Mouse (Mus musculus) WW6 (cell line): ENCODE results near the gene Rbfox3.

Experiments used
- DNase-seq: peaks from one replicate; pipeline ENCODE4 v3.0.0-alpha.2; 2013; ENCODE audit warnings: low read depth, low spot score

The Rbfox3 gene

DNA sequence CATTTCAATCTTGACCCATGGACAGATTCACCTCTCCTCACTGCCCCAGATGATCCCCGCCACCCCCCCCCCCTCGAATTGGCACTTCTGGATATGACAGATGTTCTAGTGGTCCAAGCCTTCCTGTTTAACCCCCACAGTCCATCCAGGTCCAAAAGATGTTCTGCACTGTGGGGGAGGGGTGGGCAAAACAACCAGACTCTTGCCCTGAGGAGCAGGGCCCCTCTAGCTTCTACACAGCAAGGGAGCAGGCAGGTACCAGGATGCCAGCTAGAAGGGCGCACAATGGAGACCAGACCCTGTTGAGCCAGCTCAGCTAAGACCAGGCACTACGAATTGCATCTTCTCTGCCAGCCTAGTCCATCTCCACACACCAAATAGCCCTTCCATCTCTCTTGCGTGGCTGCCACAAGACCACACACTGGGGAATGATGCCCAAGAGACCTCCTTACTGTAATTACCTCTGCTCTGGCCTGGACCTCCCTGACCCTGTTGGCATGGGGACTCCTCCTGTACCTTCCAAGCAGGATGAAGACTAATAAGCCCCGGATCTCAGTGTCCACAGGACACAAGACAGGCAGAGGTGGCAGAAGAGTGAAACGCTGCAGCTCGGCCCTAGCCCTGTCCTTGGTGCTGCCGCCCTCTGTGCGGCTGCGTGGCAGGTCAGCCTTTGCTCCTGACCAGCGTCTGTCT, 5.1 kb downstream of the Rbfox3 start:
- DNase-seq, result no peak

DNA sequence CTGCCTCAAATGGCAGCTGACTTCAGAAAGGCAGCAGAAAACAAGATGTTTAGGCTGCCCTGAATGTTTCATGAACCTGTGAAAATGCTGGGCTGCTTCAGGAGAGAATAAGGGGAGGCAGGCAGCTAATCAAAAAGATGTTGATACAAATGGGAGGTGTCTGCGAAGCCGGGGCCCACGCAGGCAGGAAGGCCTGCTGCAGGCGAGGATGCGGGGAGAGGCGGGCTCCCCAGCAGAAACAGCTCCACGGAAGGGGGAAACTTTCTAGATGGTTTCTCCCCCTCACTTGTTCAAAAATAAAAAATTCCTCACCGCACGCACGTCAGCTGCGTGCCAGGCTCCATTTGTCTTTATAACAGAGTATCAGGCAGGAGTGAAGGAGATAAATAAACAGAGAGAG, 5.7 kb downstream of the Rbfox3 start:
- DNase-seq, result no peak

GRCm38 (mm10) chr11:118904253-118904652, 7.1 kb downstream of the Rbfox3 start:
- DNase-seq, result no peak

DNA sequence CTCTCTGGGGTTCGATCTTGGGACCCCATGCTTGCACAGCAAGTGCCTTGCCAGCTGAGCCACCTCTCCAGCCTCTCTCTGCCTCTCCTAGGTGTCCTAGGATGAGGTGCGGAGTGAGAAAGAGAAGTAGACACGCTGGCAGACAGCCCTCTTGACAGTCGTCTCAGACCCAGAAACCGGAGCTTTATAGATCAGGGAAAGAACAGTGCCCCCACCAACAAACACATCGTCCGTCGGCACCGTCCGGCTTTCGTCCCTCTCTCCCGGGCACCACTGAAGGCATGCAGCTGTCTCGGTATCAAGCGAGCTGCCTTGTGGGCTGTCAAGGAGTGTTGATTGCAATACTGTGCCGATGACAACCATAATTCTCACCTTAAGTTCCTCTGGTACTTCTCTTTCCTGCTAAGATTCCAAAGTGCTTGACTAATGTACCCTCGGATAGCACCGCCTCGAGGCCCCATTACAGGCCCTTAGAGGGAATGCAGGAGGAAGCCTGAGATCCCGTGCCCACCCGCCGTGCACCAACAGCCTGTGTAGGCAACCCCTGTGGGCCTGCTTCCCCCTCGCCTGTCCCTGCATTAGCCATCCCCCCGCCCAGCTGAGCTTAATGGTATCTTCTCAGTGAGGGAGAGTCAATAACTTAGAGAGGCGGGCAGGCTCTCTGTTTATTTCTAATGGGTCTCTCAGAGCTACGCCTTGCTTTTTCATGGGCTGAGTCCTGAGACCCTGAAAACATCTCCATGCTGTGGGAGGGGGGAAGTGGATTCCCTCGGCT, 11.4 kb downstream of the Rbfox3 start:
- no peak for DNase-seq

GRCm38 (mm10) chr11:118898643-118899042, 12.8 kb downstream of the Rbfox3 start:
- DNase-seq, result no peak

DNA sequence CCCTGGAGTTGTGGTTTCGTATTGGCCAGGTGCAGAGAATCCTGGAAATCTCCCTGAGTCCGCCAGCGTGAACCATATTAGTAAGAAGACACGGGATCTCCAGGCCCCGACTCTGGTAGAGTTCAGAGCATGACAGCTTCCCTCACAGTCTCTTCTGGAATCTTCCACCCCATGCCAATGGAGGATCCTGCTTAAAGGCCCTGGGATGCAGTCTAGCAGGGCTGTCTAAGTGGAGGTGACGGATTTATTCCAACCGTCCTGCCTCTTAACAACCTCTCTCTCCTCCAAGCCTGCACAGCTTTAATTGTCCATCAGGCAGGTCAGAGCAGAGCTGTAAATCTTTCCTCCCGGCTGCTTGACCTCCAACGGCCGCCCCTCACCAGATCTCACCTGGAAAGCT, 13.2 kb downstream of the Rbfox3 start:
- DNase-seq, result no peak

DNA sequence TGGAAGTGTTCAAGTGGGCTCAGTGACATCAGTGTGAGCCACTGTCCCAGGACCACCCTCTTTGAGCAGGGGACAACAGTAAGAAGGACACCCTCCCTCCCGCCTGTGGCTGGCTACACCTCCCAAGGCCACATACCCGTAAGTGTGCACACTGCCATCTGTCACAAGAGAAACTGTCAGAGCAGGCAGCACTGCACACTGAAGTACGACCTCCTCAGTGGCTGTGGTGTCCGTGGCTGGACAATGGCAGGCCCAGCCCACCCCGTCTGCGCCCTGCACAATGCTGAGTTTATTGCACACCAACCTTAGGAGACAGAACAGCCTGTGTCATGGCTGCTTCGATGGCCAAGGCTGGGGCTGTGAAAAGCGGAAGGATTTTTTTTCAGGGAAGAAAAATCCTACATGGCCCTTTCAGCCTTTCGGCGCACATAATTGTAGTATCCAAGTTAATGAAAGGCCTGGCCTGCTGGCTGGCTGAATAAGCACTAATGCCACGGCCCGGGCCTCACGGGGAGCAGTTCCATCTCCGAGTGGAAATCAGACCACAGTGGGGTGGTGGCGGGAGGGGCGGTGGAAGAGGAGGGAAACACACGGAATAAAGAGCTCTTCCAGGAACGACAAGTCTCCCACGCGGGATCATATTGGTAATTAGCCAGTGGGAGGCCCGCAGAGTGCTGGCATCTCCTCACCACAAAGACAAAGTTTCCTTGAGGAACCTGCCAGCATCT, 14.1 kb downstream of the Rbfox3 start:
- DNase-seq, result no peak

GRCm38 (mm10) chr11:118896032-118896675, 15.2 kb downstream of the Rbfox3 start:
- no peak for DNase-seq

- no peak for DNase-seq
These were observed 16.6 kb downstream of the Rbfox3 start for GRCm38 (mm10) chr11:118894835-118895234.

DNA sequence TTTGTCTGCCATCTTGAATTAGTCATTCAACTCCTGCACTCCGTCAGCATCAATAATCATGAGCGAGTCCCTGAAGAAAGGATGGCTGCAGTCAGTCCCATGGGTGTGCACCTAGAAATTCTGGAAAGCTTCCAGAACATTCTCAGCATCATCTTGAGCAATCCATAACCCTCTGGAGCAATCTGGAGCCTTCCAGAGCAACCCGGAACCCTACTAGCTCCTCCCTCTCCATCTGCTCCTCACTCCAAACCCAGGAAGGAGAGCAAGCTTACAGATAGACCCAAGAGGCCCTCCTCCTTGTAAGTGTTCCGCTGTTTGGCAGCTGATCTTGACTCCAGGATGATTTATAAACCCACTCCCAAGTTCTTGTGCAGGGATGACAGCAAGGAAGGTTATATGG, 17.2 kb downstream of the Rbfox3 start:
- no peak for DNase-seq

- DNase-seq, result no peak
These were observed 18.5 kb downstream of the Rbfox3 start for GRCm38 (mm10) chr11:118892876-118893275.

DNA sequence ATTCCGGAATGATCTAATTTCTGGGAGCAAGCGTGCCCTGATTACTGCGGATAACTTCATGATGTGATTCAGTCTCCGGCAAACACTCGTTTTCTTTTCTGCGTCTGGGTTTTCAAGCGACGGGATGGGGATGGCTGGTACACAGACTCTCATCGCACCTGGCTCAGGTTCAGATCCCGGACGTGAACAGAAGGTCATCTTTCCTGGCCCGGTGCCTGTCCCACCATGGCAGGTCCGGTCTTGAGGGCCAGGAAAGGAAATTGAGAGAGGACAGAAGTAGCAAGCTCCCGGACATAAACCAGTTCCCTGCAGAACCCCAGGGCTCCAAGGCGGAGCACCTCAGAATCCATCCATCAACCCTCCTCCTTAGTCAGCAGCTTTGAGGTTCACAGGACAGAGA, 19.9 kb downstream of the Rbfox3 start:
- no peak for DNase-seq

- no peak for DNase-seq
These were observed 20.4 kb downstream of the Rbfox3 start for GRCm38 (mm10) chr11:118890992-118891398.

DNA sequence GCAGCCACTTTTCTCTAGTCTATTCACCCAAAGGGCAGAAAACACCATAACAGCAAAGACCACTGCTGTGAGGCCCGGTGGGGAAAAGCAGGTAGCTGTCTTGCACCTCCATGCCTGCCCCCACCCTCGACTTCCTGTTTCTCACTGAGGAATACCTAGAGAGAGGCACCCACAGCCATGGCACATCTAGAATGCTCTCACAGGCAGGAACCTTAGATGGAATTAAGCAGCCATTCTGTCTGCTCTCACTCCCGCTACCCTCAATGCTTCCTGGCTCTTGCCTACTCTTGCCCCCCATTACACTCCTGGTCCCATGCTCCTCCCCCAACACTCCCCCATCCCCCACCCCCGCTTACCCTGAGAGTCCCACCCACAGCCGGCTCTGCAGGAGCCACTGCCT, 20.9 kb downstream of the Rbfox3 start:
- no peak for DNase-seq

- DNase-seq, result no peak
These were observed 21.9 kb downstream of the Rbfox3 start for GRCm38 (mm10) chr11:118889500-118889899.

DNA sequence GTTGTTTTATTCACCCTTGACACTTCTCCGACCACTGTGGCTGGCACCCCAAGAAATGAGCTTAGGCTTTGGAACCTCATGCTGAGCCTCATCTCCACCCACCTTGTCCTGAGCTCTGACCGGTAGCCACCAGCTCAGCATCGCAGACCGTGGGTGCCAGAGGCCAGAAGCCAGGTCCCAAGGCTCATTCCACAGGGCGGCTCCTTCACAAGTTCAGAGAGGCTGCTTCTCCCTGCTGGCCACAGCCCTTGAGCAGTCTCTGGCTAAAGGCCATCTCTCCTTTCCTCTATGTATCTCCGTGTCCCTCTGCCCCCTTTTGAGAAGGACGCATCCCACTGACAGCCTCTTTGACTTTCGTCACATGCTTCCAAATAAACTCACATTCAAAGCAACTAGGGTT, 23.0 kb downstream of the Rbfox3 start:
- no peak for DNase-seq

DNA sequence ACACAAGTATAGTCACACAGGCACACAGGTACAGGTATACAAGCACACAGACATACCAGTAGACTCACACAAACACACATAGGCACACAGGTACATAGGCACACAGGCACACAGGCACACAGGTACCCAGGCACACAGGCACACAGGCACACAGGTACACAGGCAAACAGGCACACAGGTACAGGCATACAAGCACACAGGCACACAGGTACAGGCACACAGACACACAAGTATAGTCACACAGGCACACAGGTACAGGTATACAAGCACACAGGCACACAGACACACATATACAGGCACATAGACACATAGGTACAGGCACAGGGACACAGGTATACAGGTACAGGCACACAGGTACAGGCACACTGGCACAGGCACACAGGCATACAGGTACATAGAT, 24.2 kb downstream of the Rbfox3 start:
- no peak for DNase-seq

DNA sequence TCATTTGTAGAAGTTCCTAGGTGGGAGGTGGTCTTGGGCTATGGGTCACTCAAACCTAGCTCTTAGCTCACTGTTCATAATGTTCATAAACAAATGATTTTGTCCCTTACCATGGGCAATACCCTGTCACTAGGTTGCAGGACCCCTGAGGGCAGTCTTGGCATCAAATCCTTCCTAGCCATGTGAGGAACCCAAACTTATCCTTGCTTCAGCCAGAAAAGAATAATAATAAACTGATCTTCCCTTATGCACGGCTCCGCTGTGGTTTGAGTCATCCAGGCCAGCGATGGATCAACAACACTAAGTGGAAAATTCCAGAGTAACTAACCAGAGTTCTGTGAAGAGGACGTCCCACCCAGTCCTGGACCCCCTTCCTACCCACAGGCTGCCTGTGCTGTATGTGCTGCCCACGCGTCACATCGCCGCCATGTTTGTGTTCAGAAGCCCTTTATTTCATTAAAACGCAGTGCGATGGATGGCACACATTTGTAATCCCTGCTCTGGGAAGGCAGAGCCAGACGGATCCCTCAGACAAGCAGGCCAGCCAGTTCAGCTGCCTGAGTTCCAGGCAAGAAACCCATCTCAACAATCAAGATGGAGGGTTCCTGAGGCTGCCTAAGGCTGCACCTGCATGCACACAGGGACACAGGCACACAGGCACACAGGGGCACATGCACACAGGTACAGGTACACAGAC, 25.0 kb downstream of the Rbfox3 start:
- DNase-seq, result no peak

DNA sequence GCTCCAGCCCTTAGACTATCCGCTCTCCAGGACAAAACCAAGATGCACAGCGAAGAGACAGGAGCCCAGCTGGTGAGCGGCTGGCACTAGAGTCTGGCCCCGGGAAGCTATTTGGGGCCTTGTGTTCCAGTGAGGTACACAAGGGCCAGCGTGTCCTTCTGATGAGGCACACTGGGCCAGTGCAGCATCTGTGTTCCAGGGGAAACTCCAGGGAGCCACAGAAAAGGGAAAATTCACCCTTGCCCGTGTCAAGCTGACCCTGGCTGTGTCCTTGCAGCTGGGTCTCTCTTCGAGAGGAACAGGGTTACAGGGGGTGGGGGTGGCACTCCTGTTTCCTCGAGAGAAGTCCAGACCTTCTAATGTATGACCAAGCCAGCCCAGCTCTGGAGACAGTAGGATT, 25.8 kb downstream of the Rbfox3 start:
- no peak for DNase-seq

GRCm38 (mm10) chr11:118885135-118885534, 26.3 kb downstream of the Rbfox3 start:
- no peak for DNase-seq

DNA sequence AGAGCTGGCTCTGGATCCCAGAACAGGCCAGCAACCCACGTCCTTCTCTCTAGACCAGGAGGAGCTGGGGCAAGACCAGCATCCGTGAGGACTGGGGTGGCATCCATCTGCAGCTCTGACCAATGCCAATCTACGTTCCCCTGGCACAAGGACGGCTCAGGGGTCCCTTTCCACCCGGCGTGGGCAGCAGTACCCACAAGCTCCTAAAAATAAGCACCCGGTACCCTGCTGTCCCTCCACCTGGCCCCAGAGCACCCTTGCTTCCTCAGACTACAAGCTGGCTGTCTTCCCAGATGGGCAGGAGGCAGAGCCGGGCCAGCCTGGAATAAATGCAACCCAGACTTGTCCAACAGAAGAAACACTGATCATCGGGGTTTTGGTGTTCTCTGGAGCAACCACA, 28.3 kb downstream of the Rbfox3 start:
- DNase-seq, result no peak
